Mouse (Mus musculus): ENCODE data around the gene Fam180a.

Fam180a gene

DNA sequence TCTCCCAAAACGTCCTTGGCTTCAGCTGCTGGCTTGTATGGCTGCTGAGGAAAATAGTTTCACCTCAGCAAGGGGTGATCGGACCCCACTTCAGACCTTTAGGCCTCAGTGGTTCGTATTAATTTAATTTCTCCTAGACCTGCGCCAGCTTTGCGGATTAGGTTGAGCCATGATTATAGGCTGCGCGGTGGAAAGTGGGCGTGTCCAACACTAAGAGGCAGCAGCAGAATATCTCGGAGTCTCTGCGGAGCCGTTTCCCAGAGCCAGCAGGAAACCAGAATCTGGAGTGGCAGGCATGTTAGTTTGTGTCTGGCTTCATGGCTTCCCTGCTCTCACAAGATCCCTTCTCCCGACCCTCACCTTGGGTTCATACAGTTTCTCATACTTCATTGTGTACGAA, 56.3 kb downstream of the Fam180a start:
- in situ Hi-C loops (cut with MboI, MseI) = loop anchor here in 1 of 2 experiments (25.0 kb wide), 1 partner anchor 268 kb away; the partner anchor contains the start of gene Mtpn

DNA sequence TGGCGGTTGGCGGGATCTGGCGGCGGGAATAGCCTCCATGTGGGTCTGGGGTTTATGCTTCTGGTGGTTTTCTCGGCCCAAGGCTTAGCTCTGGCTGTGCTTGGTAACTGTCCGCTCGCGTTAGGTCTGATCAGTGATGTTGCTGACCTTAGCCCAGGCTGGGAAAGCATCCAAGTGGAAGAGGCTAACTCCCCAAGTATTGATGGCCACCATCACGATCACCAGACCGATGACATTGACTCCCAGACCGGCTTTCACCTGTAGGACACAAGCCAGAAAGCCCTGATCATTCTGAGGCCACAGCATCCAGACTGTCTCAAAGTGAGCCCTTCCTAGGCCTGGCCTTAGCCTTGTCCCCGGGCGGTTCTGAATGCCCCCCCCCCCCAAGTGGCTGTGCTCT, 57.2 kb downstream of the Fam180a start:
- in situ Hi-C loops (cut with MboI, MseI) = loop anchor here in 1 of 2 experiments (25.0 kb wide), 1 partner anchor 269 kb away; the partner anchor contains the start of gene Mtpn

DNA sequence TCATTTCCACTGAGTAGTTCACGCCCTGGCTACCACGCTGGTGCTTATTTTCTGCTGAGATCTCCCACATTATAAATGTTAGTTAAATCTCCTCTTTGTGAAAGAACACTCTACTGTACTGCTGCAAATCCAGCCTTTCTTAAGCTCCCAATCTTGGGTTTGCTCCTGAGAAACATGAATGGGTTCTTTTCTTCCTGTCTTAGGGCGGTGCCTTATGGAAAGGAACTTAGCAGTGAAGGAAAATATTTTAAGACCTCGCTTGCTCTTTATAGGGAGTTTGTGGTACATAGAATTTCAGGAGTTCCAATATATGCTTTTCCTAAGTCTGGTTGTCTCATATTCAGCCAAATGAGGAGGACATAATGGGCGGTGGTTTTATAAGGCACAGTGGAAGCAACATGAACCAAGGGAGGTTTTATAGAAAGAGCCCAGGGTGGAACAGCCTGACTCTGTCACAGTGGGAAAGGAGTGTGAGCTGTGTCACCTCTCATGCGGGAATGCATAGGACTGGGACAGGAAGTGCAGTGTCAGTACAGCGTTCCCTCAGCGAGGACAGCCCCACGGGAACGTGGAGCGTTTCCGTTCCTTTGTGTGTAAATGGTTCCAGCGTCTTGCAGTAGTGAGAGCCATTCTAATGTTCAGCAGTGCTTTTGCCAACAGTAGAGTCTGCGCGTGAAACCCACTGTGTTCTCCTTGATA, 60.2 kb downstream of the Fam180a start:
- in situ Hi-C loops (cut with MboI, MseI) = loop anchor here in 1 of 2 experiments (25.0 kb wide), 1 partner anchor 272 kb away; the partner anchor contains the start of gene Mtpn

Measured in T-helper 17 cell (primary cell).